Mouse (Mus musculus) MEL (cell line): ENCODE data around the gene Iqcj.

Experiments
- BHLHE40 ChIP-seq: IDR thresholded peaks from 2 replicates; pipeline ENCODE4 v1.6.1; 2012; ENCODE audit warnings: low read depth, mild to moderate bottlenecking, inconsistent platforms, low read length, improper control_type of control experiment, borderline replicate concordance
- CHD2 ChIP-seq: IDR thresholded peaks from 2 replicates; pipeline ENCODE4 v1.6.1; 2011; ENCODE audit warnings: low read length, improper control_type of control experiment
- CTCF ChIP-seq, 3 experiments: IDR thresholded peaks in 2 of 3; conservative IDR thresholded peaks in 1 of 3; 2 replicates each; pipeline ENCODE4 v1.5.1; 2011 to 2012; ENCODE audit warnings: low read length in 3 of 3, low read depth in 2 of 3, mild to moderate bottlenecking in 2 of 3, improper control_type of control experiment in 1 of 3, inconsistent platforms in 1 of 3, mixed read lengths in 1 of 3, moderate library complexity in 1 of 3; ENCODE audit not compliant: control insufficient read depth in 1 of 3, insufficient read depth in 1 of 3, poor library complexity in 1 of 3, severe bottlenecking in 1 of 3
- ETS1 ChIP-seq: IDR thresholded peaks from 2 replicates; pipeline ENCODE4 v1.6.1; 2012; ENCODE audit warnings: low read depth, mild to moderate bottlenecking, inconsistent platforms, low read length, improper control_type of control experiment, moderate library complexity
- GABPA ChIP-seq: IDR thresholded peaks from 2 replicates; pipeline ENCODE4 v1.6.1; 2012; ENCODE audit warnings: low read depth, mild to moderate bottlenecking, inconsistent platforms, low read length, improper control_type of control experiment, moderate library complexity
- TAL1 ChIP-seq: IDR thresholded peaks from 2 replicates; pipeline ENCODE4 v1.6.1; 2012; ENCODE audit warnings: mild to moderate bottlenecking, inconsistent platforms, low read length, moderate library complexity, mixed read lengths
- TBP ChIP-seq: IDR thresholded peaks from 2 replicates; pipeline ENCODE4 v1.8.0; 2011; ENCODE audit warnings: low read depth, low read length, improper control_type of control experiment

GRCm38 (mm10) chr3:68055071-68055470, 163.1 kb downstream of the Iqcj start:
- TF ChIP-seq CTCF (IDR thresholded peaks at IDR 0.05 in 2 of 3, conservative IDR thresholded peaks at IDR 0.05 in 1 of 3; ENCODE audit: control insufficient read depth in 1 of 3, insufficient read depth in 1 of 3, low read depth in 2 of 3, low read length in 3 of 3, poor library complexity in 1 of 3, severe bottlenecking in 1 of 3) (no peak), ETS1 (no peak), TAL1 (no peak), GABPA (no peak), CHD2 (no peak), BHLHE40 (no peak), TBP (no peak)
